Mouse (Mus musculus) limb, embryonic 12.5 days (tissue): ENCODE data around the gene Il23r. TPM values are rescaled to one million over a fixed set of nuclear protein-coding genes. Genes with fewer than 3 reads are reported as not detected.

Experiments
- ATAC-seq: fragments of 200-750 bp; cut with Nextera tagmentation; 2 replicates; pipeline ENCODE4 v1.8.0; 2017; ENCODE audit warnings: low read depth, moderate TSS enrichment; ENCODE audit not compliant: insufficient number of reproducible peaks, insufficient read depth, low FRiP score, low TSS enrichment
- H3K27ac ChIP-seq: fragments of 300-500 bp; sonication (generic); 2 replicates; pipeline ENCODE4 v1.5.1; 2016; ENCODE audit warnings: mild to moderate bottlenecking, moderate library complexity
- H3K27me3 ChIP-seq: fragments of 300-500 bp; sonication (generic); 2 replicates; pipeline ENCODE4 v1.6.1; 2016; ENCODE audit warnings: mild to moderate bottlenecking, moderate library complexity
- H3K36me3 ChIP-seq: fragments of 300-500 bp; sonication (generic); 2 replicates; pipeline ENCODE4 v1.6.1; 2016; ENCODE audit warnings: mild to moderate bottlenecking, moderate library complexity
- H3K4me1 ChIP-seq: fragments of 300-500 bp; sonication (generic); replicated peaks from 2 replicates; pipeline ENCODE4 v1.6.1; 2016
- H3K4me2 ChIP-seq: fragments of 300-500 bp; sonication (generic); 2 replicates; pipeline ENCODE4 v1.6.1; 2016; ENCODE audit warnings: mild to moderate bottlenecking, moderate library complexity
- H3K4me3 ChIP-seq: fragments of 300-500 bp; sonication (generic); replicated peaks from 2 replicates; pipeline ENCODE4 v1.5.1; 2016; ENCODE audit warnings: mild to moderate bottlenecking
- H3K9ac ChIP-seq: fragments of 300-500 bp; sonication (generic); replicated peaks from 2 replicates; pipeline ENCODE4 v1.6.1; 2016; ENCODE audit warnings: mild to moderate bottlenecking, moderate library complexity
- H3K9me3 ChIP-seq: fragments of 300-500 bp; sonication (generic); 2 replicates; pipeline ENCODE4 v1.6.1; 2016; ENCODE audit warnings: mild to moderate bottlenecking, moderate library complexity
- WGBS: fragments of 180-500 bp; shearing (Covaris S2); methylation state at CpG from one replicate; pipeline ENCODE4 v1.1.7; 2016; 5-methylcytosine and 5-hydroxymethylcytosine counted together
- polyA plus RNA-seq: library from polyadenylated mRNA; unstranded; fragments of >200 nt; fragmentation: Nextera tagmentation; extraction: Ambion mirVana; gene quantifications from 2 replicates; pipeline ENCODE4 v1.2.1, GENCODE M21; 2016

Il23r gene
- polyA plus RNA-seq, 1 experiment from 2014 or later, result not detected

DNA sequence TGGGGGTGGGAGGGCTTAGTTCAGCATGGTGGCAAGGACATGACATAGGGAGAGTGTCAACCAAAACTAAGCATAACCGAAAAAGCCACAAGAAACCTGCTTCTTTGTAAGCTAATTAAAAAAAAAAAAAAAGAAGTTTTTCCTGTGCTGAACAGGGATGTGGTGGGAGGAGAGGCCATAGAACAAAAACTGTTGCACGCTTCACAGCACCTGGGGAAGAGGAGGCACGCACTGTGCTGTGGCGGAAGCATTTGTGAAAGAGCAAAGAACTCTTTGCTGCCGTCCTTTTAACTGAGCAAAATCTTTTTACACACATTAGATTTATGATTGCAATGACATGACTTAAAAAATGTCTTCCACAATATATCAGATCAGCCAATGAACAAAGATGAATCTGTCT lies 69.9 kb downstream of the Il23r start:
- Histone ChIP-seq H3K36me3 (no peaks in the 10 kb centered on the region), H3K4me3 (no peak overlapping the region), H3K9ac (no peak overlapping the region), H3K4me2 (no peak overlapping the region), H3K4me1 (no peaks in the 10 kb centered on the region), H3K27ac (no peak overlapping the region), H3K9me3 (no peaks in the 10 kb centered on the region), H3K27me3 (no peaks in the 10 kb centered on the region)
- WGBS, result 86% methylated on average over 5 of the region's 5 CpGs
- no peak for ATAC-seq

DNA sequence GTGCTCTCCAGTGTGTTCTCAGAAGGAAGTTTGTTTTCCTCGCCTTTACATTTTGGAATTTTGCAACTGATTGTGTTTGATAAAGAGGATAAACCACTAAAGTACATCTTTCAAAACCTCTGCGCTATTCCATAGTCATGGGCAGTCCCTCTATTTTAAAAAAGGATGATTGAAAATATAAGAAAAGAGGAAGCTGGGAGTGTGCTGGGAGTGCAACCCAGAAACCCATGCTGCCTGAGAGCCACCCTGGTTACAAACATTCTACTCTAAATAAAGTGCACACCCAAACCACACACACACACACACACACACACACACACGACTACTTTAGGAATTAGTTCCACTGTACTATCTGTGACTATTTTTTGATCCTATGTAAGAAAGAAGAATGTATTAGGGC lies 75.1 kb downstream of the Il23r start:
- no peak overlapping the region for H3K27ac ChIP-seq
- no peak overlapping the region for H3K9ac ChIP-seq
- WGBS, result 72% methylated on average over 3 of the region's 3 CpGs
- no peaks in the 10 kb centered on the region for H3K4me1 ChIP-seq
- no peak overlapping the region for H3K4me2 ChIP-seq
- no peaks in the 10 kb centered on the region for H3K36me3 ChIP-seq
- ATAC-seq, result no peak
- no peaks in the 10 kb centered on the region for H3K27me3 ChIP-seq
- H3K4me3 ChIP-seq, result no peak overlapping the region
- H3K9me3 ChIP-seq, result no peaks in the 10 kb centered on the region

DNA sequence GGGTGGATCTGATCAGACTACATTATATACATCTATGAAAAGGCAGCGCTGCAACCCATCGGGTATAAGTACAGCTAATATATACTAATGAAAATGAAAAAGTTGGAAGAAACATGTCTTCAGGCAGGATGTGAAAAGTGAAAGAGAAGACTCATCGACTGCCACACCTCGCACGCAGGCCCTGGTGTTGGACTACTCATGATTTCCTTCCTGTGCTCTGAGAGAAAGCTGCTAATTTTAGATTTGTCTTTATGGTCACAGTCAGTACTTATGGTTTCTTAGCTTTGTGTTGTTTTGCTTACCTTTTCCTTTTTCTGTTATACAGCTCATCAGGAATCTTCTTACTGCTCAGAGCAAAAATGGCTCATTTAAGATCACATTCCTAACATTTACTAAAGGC lies 76.4 kb downstream of the Il23r start:
- no peaks in the 10 kb centered on the region for H3K9me3 ChIP-seq
- no peak for ATAC-seq
- 89% methylated on average over 5 of the region's 5 CpGs for WGBS

DNA sequence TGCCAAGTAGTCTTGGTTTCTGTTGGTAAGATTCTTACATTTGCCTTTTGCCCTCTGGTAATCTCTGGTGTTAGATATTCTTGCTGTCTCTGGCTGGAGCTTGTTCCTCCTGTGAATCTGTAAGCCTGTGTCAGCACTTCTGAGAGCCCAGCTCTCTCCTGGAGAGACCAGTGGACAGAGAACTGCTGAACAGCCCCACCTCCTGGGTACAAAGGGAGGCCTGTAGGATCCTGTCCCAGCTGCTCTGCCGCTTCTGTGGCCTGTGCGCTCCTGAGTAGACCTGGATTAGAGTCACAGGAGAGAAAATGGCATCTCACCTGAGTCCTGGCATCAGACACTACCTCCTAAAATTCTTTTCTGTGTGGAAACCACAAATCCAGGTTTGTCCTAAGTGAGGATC lies 78.3 kb downstream of the Il23r start:
- no peak overlapping the region for H3K4me3 ChIP-seq
- H3K36me3 ChIP-seq, result no peaks in the 10 kb centered on the region
- 72% methylated on average over 2 of the region's 2 CpGs for WGBS
- H3K27ac ChIP-seq, result no peak overlapping the region
- H3K4me1 ChIP-seq, result no peaks in the 10 kb centered on the region
- no peaks in the 10 kb centered on the region for H3K9me3 ChIP-seq
- no peak overlapping the region for H3K4me2 ChIP-seq
- H3K9ac ChIP-seq, result no peak overlapping the region
- ATAC-seq, result no peak
- H3K27me3 ChIP-seq, result no peaks in the 10 kb centered on the region

More for the DNA sequence above, 76.4 kb downstream of the Il23r start:
- no peak overlapping the region for H3K4me3 ChIP-seq
- no peaks in the 10 kb centered on the region for H3K4me1 ChIP-seq
- H3K4me2 ChIP-seq, result no peak overlapping the region
- H3K27ac ChIP-seq, result no peak overlapping the region
- no peaks in the 10 kb centered on the region for H3K36me3 ChIP-seq
- H3K27me3 ChIP-seq, result no peaks in the 10 kb centered on the region
- H3K9ac ChIP-seq, result no peak overlapping the region

DNA sequence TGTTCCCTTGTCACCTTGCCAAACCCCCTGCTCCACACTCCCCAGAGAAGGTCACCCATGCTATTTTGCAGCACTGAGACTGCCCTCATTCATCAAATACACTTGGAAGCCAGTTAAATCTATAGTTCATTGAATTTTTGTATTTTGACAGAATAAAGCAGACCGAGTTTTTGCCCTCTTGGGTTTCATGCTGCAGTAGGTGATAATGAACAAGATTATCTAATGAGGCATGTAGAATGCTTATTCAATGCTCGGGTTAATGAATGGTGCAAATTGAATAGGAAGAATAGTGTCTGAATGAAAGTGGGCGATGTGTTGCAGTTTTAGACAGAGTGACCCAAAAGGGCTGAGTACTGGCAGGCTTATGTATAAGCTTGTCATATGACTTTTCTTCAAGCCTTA lies 86.4 kb downstream of the Il23r start:
- no peak overlapping the region for H3K4me2 ChIP-seq
- no peak overlapping the region for H3K4me3 ChIP-seq
- H3K36me3 ChIP-seq, result no peaks in the 10 kb centered on the region
- H3K27ac ChIP-seq, result no peak overlapping the region
- 83% methylated on average over 3 of the region's 3 CpGs for WGBS
- no peaks in the 10 kb centered on the region for H3K27me3 ChIP-seq
- no peak for ATAC-seq
- no peaks in the 10 kb centered on the region for H3K4me1 ChIP-seq
- no peaks in the 10 kb centered on the region for H3K9me3 ChIP-seq
- H3K9ac ChIP-seq, result no peak overlapping the region

DNA sequence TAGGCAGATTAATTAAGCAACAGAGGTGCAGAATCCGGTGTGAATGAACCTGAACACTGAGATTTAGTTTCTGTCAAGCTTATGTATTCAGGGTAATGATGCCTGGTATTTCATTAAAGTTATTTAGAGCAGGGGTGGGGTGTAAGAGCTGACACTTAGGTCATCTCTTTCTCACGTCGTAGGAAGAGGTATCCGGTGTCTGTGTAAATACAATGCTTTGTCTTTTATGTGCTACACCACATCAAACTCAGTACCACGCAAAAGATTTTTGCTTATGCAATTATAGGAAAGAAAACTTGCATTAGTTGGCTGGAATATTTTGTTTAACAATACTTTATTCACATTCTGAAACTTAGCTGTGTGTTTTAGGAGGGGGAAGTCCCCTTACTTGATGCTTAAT lies 92.1 kb downstream of the Il23r start:
- no peak overlapping the region for H3K27ac ChIP-seq
- no peaks in the 10 kb centered on the region for H3K4me1 ChIP-seq
- H3K27me3 ChIP-seq, result no peaks in the 10 kb centered on the region
- no peak overlapping the region for H3K4me2 ChIP-seq
- ATAC-seq, result no peak
- no peak overlapping the region for H3K9ac ChIP-seq
- H3K9me3 ChIP-seq, result no peaks in the 10 kb centered on the region
- H3K36me3 ChIP-seq, result no peaks in the 10 kb centered on the region
- 79% methylated on average over 5 of the region's 5 CpGs for WGBS
- no peak overlapping the region for H3K4me3 ChIP-seq

DNA sequence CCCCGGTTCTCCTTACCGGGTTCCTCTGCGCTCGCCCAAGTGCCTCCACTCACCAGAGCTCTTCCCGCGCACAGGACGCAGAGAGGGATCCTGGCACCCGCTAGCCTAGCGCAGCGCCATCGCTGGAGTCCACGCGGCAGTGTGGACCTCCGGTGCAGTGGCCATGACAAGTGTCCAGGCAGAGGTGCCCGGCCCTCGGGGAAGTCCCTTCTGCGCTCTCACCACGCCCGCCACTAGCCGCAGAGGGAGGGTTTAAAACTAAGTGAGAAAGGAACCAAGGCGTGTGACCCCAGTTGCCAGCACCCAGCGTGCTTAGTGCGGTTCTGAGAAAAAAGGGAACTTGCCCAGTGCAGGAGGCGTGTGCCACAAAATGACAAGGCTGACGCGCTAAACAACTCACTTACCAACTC lies 115.7 kb downstream of the Il23r start, which contains the start of gene Il12rb2:
Gene Il12rb2, minus strand, starts transcription at position 207 of the 410 bp plus-strand sequence.
- no peaks in the 10 kb centered on the region for H3K36me3 ChIP-seq
- peak within 1 kb of the TSS; percentile 34 for H3K4me3 ChIP-seq
- no peaks in the 10 kb centered on the region for H3K9me3 ChIP-seq
- H3K4me2 ChIP-seq, result peak within 1 kb of the TSS; percentile 60
- no peak within 1 kb of the TSS for H3K27ac ChIP-seq
- H3K9ac ChIP-seq, result no peak within 1 kb of the TSS
- peaks cover 6% of the 10 kb centered on the region; the same call in 1 of the 2 replicates for H3K4me1 ChIP-seq
- ATAC-seq, result no peak
- H3K27me3 ChIP-seq, result peaks cover 22% of the 10 kb centered on the region
- 3% methylated on average over 26 of the region's 26 CpGs for WGBS

Other genes with a start within 250 kb of the Il23r start
- not detected in 2 replicates for gene Il12rb2, start 115.7 kb downstream of the Il23r start, polyA plus RNA-seq
- gene Tacstd2, start 43.9 kb upstream of the Il23r start, polyA plus RNA-seq, result 19.7 and 23.0 TPM in 2 replicates